Mouse (Mus musculus) hindlimb bud, embryonic 11.5 days (tissue): ENCODE data around the gene Sult2b1.
A peak's percentile ranks its signal among the peaks of the same experiment; 100 is the strongest.

ENCODE experiments used
- DNase-seq: peaks from one replicate; pipeline ENCODE4 v3.0.0-alpha.2; 2012; ENCODE audit warnings: low read depth, low spot score; ENCODE audit errors: extremely low spot score

The Sult2b1 gene

GRCm38 (mm10) chr7:45713881-45714520 lies 70.5 kb downstream of the Sult2b1 start:
- DNase-seq: no peak

DNA sequence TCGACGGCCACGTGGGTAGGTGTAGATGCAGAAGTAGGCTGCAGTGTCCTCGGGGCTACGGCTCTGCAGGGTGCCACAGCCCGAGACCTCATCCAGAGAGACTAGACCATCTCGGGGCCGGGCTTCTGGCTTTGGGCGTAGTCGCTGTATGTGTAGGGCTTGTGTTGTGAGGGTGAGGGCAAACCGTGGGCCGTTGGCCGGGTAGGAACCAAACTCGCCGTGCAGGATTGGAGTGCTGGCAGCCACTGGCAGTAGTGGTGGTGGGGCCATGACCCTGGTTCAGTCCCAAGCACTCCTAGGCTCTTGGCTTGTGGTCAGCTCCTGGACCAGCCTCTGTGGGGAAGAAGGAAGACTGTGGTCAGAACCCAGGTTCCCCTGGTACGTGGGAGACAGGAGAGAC lies 71.1 kb downstream of the Sult2b1 start:
- DNase-seq: no peak

DNA sequence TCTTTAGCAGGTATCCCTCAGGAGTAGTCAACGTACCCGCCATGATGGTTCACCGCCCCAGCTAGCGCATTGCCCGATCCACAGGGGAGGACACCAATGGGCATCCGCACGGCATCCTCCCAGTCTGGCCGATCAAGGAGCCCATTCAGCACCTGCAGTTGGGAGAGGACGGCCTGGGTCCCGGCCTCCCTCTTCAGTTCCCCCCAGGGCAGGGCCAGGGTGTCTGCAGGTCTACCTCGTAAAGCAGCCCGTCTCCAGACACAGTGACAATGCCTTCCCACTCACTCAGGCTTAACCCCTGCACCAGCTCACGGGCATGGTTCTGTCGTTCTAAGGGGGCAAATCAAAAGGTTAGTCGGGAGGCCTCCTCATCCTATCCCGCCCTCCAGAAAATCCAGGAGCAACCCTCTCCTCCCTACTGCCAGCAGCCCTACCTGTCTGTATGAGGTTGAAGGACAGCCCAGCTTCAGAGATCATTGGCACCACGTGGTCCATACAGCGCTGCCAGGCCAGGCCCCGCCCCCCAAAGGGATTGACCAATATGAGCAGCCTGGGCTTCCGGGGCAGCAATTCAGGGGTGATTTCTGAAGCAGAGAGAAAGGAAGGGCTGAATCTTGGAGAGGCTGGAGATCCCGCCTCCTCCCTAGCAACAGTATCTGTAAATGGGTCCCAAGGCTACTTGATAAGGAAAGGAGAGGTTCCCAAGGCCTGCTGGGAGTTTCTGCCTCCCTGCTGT lies 72.3 kb downstream of the Sult2b1 start:
- no peak for DNase-seq

DNA sequence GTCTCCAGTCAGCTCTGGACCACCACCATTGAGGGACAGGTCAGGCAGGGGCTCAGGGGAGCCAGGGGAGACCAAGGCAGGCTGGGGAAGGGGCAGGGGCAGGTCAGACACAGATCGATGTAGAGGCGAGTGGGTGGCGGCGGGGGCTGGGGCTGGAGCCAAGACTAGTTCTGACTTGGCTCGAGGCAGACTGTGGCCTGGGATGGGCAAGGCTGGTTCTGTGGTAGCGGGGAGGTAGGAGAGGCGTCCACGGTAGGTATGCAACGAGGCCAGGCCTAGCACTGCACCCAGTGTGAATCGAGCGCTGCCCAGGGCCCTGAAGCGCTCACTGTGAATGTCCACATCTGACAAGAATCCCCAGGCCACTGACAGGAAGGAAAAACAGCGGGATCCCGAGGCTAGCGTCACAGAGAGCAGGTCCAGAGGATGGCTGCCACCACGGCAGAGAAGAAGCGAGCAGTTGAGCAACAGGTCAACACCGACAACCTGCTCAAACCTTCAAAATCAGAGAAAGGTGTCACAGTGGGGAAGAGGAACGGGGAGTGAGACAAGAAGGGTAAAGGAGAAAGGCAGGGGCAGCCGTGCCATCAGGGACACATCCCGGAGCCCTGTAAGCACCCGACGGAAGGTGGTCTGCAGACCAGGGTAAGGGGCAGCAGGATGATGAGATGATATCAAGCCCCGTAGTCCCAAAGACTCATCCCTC lies 73.0 kb downstream of the Sult2b1 start:
- DNase-seq: no peak

DNA sequence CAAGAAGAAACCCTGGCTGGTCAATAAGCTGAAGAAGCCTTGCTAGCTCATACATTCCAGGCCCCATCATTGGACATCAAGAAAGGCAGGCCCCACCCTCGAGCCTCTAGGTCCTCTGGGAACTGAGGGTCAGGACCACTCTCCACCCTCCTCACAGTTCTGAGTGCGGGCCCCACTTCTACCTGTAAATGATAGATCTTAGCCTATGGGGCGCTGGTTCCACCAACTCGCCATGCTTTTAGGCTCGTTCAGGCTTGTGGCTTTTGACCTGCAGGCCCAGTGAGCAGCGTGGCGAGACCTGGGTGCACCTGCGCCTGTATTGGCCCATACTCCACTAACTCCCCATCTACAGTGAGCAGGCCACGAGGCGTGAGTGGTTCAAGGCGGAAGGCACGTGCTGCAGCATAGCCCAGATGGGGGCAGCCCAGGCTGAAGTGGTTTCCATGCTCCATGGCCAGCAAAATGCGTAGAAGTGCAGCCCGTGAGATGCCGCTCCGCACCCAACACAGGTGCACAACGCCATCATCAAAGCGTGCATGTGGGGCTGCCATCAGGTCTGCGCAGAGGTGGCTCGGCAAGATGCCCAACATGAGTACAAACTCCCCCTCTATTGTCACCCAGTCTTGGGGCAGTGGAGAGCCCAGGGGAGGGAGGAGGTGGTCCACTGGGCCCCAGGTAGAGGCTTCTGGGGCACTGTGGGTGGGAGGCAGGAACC lies 73.8 kb downstream of the Sult2b1 start:
- no peak for DNase-seq

- DNase-seq: no peak
Measured at GRCm38 (mm10) chr7:45709677-45710355, 74.7 kb downstream of the Sult2b1 start.

- no peak for DNase-seq
Measured at GRCm38 (mm10) chr7:45709036-45709435, 75.4 kb downstream of the Sult2b1 start.

GRCm38 (mm10) chr7:45708221-45708761 lies 76.2 kb downstream of the Sult2b1 start:
- no peak for DNase-seq

- no peak for DNase-seq
Measured at GRCm38 (mm10) chr7:45707375-45707967, 77.0 kb downstream of the Sult2b1 start.

- no peak for DNase-seq
Measured at GRCm38 (mm10) chr7:45706721-45707241, 77.7 kb downstream of the Sult2b1 start.

GRCm38 (mm10) chr7:45705873-45706281 lies 78.6 kb downstream of the Sult2b1 start:
- no peak for DNase-seq

- DNase-seq: no peak
Measured at GRCm38 (mm10) chr7:45705443-45705864, 79.0 kb downstream of the Sult2b1 start.

GRCm38 (mm10) chr7:45704730-45705442 lies 79.6 kb downstream of the Sult2b1 start, which contains the start of gene Dbp:
TSS of gene Dbp (plus strand) at chr7:45705088.
- peak; percentile 97 for DNase-seq

GRCm38 (mm10) chr7:45704046-45704559 lies 80.4 kb downstream of the Sult2b1 start:
- no peak for DNase-seq

DNA sequence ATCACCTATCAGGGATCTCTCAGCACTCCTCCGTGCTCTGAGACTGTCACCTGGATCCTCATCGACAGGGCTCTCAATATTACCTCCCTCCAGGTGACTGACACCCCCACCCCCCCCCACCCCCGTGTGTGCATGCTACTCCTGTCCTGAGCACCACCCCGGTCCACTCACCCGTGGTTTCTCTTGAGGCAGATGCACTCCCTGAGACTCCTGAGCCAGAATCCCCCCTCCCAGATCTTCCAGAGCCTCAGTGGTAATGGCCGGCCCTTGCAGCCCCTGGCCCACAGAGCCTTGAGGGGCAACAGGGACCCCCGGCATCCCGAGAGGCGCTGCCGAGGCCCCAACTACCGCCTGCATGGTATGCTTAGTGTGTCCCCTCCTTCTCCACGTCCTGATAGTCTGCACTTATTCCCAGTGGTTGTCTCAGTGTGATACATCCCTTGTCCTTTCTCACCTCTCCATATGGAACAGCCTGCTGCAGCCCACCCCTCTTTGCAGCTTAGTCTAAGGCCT lies 80.9 kb downstream of the Sult2b1 start:
- no peak for DNase-seq

- no peak for DNase-seq
Measured at GRCm38 (mm10) chr7:45702809-45703520, 81.5 kb downstream of the Sult2b1 start.

- DNase-seq: no peak
Measured at GRCm38 (mm10) chr7:45702316-45702715, 82.2 kb downstream of the Sult2b1 start.

- DNase-seq: no peak
Measured at GRCm38 (mm10) chr7:45701607-45702006, 82.9 kb downstream of the Sult2b1 start.
